Mouse (Mus musculus) myocyte (in vitro differentiated cells): ENCODE measurements at regions not wholly inside any gene's neighbourhood (a gene's known extent, or its start where the extent isn't known, plus 50 kb on each side); places are given as distances from the start of the nearest gene placed in this dataset.

Experiments
- CEBPB ChIP-seq: IDR thresholded peaks from 2 replicates; pipeline ENCODE4 v1.6.1; 2011; ENCODE audit warnings: mild to moderate bottlenecking, moderate library complexity; ENCODE audit not compliant: poor library complexity, insufficient read depth, severe bottlenecking
- E2F4 ChIP-seq: IDR thresholded peaks from one replicate; pipeline ENCODE4 v1.6.1; 2011; ENCODE audit warnings: mild to moderate bottlenecking, control low read depth, moderate library complexity; ENCODE audit not compliant: insufficient read depth
- MAX ChIP-seq: IDR thresholded peaks from one replicate; pipeline ENCODE4 v1.6.1; 2011; ENCODE audit warnings: low read depth, mild to moderate bottlenecking, control low read depth
- MYOD1 ChIP-seq, 3 experiments: IDR thresholded peaks; one replicate each; pipeline ENCODE4 v1.6.1; 2011; ENCODE audit warnings: control low read depth in 2 of 3, low read depth in 2 of 3, mild to moderate bottlenecking in 2 of 3, moderate library complexity in 1 of 3; ENCODE audit not compliant: insufficient read length in 2 of 3, control insufficient read depth in 1 of 3
- MYOG ChIP-seq, 3 experiments: IDR thresholded peaks; one replicate each; pipeline ENCODE4 v1.6.1; 2011; ENCODE audit warnings: control low read depth in 2 of 3, low read depth in 2 of 3, mild to moderate bottlenecking in 2 of 3; ENCODE audit not compliant: insufficient read length in 2 of 3, control insufficient read depth in 1 of 3, insufficient read depth in 1 of 3
- POLR2A ChIP-seq: IDR thresholded peaks from one replicate; pipeline ENCODE4 v1.6.1; 2011; ENCODE audit warnings: low read depth, mild to moderate bottlenecking, control low read depth, moderate library complexity; ENCODE audit not compliant: insufficient read length
- POLR2AphosphoS2 ChIP-seq: IDR thresholded peaks from one replicate; pipeline ENCODE4 v1.6.1; 2011; ENCODE audit warnings: low read depth, control low read depth; ENCODE audit not compliant: insufficient read length
- REST ChIP-seq: IDR thresholded peaks from one replicate; pipeline ENCODE4 v1.6.1; 2011; ENCODE audit warnings: mild to moderate bottlenecking, control low read depth, moderate library complexity; ENCODE audit not compliant: insufficient read depth, insufficient read length
- TCF12 ChIP-seq: IDR thresholded peaks from one replicate; pipeline ENCODE4 v1.6.1; 2011; ENCODE audit warnings: mild to moderate bottlenecking, control low read depth; ENCODE audit not compliant: poor library complexity, insufficient read depth, severe bottlenecking
- USF1 ChIP-seq: IDR thresholded peaks from one replicate; pipeline ENCODE4 v1.6.1; 2011; ENCODE audit warnings: low read depth, mild to moderate bottlenecking, control low read depth, moderate library complexity

- no peak for TF ChIP-seq E2F4
- TF ChIP-seq POLR2A = no peak
- TF ChIP-seq TCF12 = no peak
- TF ChIP-seq MAX = no peak
- TF ChIP-seq REST = no peak
- TF ChIP-seq POLR2AphosphoS2 = no peak
- no peak for TF ChIP-seq CEBPB
- no peak for TF ChIP-seq MYOD1 (IDR thresholded peaks at IDR 0.05; ENCODE audit: control insufficient read depth in 1 of 3, insufficient read length in 2 of 3, low read depth in 2 of 3)
- no peak for TF ChIP-seq USF1
- no peak for TF ChIP-seq MYOG (IDR thresholded peaks at IDR 0.05; ENCODE audit: control insufficient read depth in 1 of 3, insufficient read depth in 1 of 3, insufficient read length in 2 of 3, low read depth in 2 of 3)
Measured at GRCm38 (mm10) chr5:51762352-51762751, 194.8 kb upstream of the Ppargc1a start.
